Mouse (Mus musculus): ENCODE results near the gene Casp9. TPM values are rescaled to one million over a fixed set of nuclear protein-coding genes. Genes with fewer than 3 reads are reported as not detected.

Gene Casp9
- polyA plus RNA-seq, 1 experiment = 35.1 TPM

DNA sequence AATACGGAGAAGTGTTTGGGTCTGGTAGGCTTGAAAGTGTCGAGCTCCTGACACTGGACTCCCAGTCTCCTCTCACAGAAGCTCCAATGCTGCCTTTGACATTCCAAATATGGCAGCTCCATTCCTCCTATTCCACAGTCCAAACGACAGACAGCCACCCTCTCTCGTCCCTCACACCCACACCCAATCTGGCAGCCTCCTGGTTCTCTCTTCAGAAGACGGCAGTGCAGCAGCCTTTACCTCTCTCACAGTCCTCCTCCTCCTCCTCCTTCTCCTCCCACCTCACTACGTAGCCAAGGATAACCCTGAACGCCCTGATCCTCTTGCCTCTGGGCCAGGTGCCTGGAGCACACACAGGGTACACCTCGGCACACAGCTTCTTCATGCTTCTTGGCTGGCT is 13.6 kb upstream of the Casp9 start:
- Histone ChIP-seq H3K4me1 (ENCODE audit: control insufficient read depth, insufficient read depth, low read length) (peaks cover 16% of the 10 kb centered on the region), H3K4me3 (ENCODE audit: insufficient read depth, low read length) (no peak overlapping the region), H3K27ac (ENCODE audit: insufficient read depth, low read depth, low read length) (no peak overlapping the region)
- no peak for TF ChIP-seq POLR2A (IDR thresholded peaks at IDR 0.05; ENCODE audit: borderline replicate concordance, low read depth, low read length)
- no peak for TF ChIP-seq CTCF (IDR thresholded peaks at IDR 0.05; ENCODE audit: low read depth, low read length)

DNA sequence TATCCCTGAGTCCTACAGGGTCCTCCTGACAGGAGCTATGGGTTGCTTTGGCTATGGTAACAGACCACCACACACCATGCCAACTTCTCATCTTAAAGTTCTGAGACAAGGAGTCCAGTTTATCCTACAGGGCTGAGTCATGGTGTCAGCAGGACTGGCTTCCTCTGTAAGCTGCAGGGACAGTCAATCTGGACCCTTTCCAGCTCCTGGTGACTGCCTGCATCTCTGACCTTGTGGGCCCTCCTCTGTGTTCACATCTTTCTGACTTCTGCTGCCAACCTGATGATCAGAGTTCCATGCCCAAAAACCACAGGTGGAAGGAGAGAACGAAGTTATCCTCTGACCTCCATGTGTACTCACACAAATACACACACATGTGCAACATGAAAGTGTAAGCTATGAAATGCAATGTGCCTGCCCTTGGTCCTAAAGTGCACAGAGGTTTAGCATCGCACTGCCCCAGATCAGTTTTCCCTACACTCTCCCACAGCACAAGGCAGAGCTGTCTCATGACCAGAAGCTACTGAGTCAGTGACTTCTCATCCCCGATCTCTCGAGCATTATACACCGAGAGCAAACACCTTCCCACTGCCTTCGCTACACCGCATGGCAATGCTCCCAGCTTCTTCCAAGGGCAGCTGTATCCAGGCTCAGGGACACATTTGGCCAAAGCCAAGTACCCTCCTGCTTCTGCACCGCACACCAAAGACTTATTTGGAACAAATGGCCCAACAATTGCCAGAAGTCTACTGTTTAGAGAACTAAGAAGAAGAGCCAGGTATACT is 12.0 kb upstream of the Casp9 start:
- Histone ChIP-seq H3K4me1 (ENCODE audit: control insufficient read depth, insufficient read depth, low read length) (peaks cover 16% of the 10 kb centered on the region), H3K27ac (ENCODE audit: insufficient read depth, low read depth, low read length) (no peak overlapping the region), H3K4me3 (ENCODE audit: insufficient read depth, low read length) (no peak overlapping the region)
- TF ChIP-seq CTCF (IDR thresholded peaks at IDR 0.05; ENCODE audit: low read depth, low read length) (no peak), POLR2A (IDR thresholded peaks at IDR 0.05; ENCODE audit: borderline replicate concordance, low read depth, low read length) (no peak)

DNA sequence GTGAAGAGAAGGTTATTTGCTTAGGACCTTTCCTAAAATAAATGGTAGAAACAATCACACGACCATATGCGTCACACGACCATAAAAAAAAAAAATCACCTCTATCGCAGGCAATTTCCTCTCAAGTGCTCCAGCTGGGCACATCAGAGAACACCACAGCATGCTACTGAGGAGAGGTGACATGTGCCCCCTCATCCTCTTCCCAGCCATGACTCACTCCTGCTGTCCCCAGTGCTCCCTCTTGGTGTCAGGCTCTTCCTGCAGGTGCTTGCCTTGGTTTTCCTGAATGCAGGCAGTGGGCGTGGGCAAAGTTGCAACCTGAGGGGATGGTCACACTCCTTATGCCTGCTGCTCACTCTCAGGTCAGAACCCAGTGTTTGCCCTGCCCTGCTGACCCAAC is 8.6 kb upstream of the Casp9 start:
- no peak overlapping the region for H3K4me3 ChIP-seq (ENCODE audit: insufficient read depth, low read length)
- peaks cover 11% of the 10 kb centered on the region for H3K4me1 ChIP-seq (ENCODE audit: control insufficient read depth, insufficient read depth, low read length)
- TF ChIP-seq POLR2A (IDR thresholded peaks at IDR 0.05; ENCODE audit: borderline replicate concordance, low read depth, low read length) (no peak), CTCF (IDR thresholded peaks at IDR 0.05; ENCODE audit: low read depth, low read length) (no peak)
- H3K27ac ChIP-seq (ENCODE audit: insufficient read depth, low read depth, low read length) = no peak overlapping the region

DNA sequence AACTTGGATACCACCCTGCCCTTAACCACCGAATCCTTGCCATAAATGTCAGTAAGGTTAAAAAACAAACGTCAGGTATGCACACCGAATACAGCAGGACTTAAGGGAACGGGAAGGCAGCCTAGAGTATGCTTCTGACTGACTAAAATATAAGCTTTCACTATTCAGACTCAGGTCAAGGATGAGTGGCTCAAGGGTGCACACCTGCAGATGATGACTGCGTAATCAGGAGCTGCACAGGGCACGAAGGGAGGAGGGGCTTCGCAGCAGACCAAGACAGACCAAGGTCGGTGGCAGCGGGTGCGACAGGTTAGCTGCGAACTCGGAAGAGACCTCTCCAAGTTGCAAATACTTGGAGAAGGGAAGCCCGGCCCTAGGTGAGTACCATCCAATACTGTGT is 7.3 kb upstream of the Casp9 start:
- Histone ChIP-seq H3K4me1 (ENCODE audit: control insufficient read depth, insufficient read depth, low read length) (peaks cover 6% of the 10 kb centered on the region), H3K27ac (ENCODE audit: insufficient read depth, low read depth, low read length) (no peak overlapping the region), H3K4me3 (ENCODE audit: insufficient read depth, low read length) (no peak overlapping the region)
- TF ChIP-seq POLR2A (IDR thresholded peaks at IDR 0.05; ENCODE audit: borderline replicate concordance, low read depth, low read length) (no peak), CTCF (IDR thresholded peaks at IDR 0.05; ENCODE audit: low read depth, low read length) (no peak)

DNA sequence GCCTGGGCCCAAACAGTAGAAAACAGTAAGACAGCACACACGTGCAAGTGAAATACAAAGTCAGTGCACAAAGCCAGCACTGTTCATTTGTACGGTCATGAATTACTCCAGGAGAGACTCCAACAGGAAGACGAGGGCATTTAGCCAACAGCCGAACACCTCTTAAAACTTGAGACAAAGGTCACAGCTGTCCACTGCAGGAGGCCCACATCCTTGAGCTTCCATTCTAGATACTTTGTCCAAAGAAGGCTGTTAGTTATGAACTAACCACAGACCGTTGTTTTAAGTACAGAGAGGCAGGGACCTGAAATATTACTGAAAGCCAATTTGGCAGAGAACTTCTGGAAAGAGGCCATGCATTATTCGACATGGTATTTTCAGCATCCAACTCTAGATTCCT is 6.4 kb upstream of the Casp9 start:
- peaks cover 6% of the 10 kb centered on the region for H3K4me1 ChIP-seq (ENCODE audit: control insufficient read depth, insufficient read depth, low read length)

DNA sequence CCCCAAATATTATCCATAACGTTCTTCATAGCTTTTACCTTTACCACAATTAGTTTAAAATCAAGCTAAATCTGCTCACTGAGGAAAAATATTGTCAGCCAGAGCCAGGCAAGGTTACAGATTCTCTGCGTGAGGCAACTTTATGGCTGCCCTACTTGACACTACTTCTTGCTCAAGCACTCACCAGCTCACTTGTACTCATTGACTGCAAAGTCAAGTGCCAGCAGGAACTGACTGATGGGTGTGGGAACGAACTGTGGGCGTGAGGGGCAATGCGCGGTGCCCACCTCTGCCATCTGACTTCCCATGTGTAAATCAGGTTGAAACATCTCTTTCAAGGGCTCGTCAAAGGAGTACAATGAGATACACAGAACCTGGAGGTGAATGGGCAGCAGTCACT is 6.0 kb upstream of the Casp9 start:
- TF ChIP-seq POLR2A (IDR thresholded peaks at IDR 0.05; ENCODE audit: borderline replicate concordance, low read depth, low read length) = no peak
- no peak for TF ChIP-seq CTCF (IDR thresholded peaks at IDR 0.05; ENCODE audit: low read depth, low read length)
- Histone ChIP-seq H3K27ac (ENCODE audit: insufficient read depth, low read depth, low read length) (no peak overlapping the region), H3K4me3 (ENCODE audit: insufficient read depth, low read length) (no peak overlapping the region), H3K4me1 (ENCODE audit: control insufficient read depth, insufficient read depth, low read length) (peaks cover 10% of the 10 kb centered on the region)

More for the DNA sequence above, 6.4 kb upstream of the Casp9 start:
- Histone ChIP-seq H3K27ac (ENCODE audit: insufficient read depth, low read depth, low read length) (no peak overlapping the region), H3K4me3 (ENCODE audit: insufficient read depth, low read length) (no peak overlapping the region)
- TF ChIP-seq POLR2A (IDR thresholded peaks at IDR 0.05; ENCODE audit: borderline replicate concordance, low read depth, low read length) (no peak), CTCF (IDR thresholded peaks at IDR 0.05; ENCODE audit: low read depth, low read length) (no peak)

DNA sequence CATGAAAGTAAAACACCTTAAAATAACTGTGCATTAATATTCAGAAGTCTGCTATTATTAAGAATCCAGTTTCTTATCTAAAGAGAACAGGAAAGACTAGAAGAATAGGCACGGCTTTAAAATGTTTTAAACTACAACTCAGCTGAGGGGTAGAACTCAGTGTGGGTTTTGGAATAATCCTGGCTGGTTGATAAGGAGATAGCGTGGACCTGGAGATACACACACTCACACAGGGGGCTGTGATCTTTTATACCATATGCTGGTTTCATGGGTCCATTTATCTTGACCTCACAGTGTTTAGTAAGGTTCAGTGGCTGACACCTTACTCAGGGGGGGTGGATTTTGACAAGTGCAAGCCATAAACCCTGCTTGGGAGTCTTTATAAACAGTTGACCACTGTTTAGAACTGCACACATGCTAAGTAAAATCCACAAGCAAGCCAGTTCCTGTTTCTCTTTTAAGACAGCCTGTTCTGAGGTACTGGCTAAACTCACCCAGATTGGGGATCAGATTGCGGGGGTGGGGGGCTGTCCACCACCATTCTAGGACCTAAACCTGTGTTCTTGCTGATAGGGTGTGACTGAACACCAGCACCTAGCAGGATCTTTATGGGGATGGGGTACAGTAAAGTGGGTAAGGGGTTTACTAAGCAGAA is 3.7 kb upstream of the Casp9 start:
- TF ChIP-seq POLR2A (IDR thresholded peaks at IDR 0.05; ENCODE audit: borderline replicate concordance, low read depth, low read length) (no peak), CTCF (IDR thresholded peaks at IDR 0.05; ENCODE audit: low read depth, low read length) (no peak)
- H3K4me1 ChIP-seq (ENCODE audit: control insufficient read depth, insufficient read depth, low read length) = peaks cover 13% of the 10 kb centered on the region
- H3K27ac ChIP-seq (ENCODE audit: insufficient read depth, low read depth, low read length) = peak overlapping the region; percentile 78
- peak overlapping the region; percentile 75 for H3K4me3 ChIP-seq (ENCODE audit: insufficient read depth, low read length)

DNA sequence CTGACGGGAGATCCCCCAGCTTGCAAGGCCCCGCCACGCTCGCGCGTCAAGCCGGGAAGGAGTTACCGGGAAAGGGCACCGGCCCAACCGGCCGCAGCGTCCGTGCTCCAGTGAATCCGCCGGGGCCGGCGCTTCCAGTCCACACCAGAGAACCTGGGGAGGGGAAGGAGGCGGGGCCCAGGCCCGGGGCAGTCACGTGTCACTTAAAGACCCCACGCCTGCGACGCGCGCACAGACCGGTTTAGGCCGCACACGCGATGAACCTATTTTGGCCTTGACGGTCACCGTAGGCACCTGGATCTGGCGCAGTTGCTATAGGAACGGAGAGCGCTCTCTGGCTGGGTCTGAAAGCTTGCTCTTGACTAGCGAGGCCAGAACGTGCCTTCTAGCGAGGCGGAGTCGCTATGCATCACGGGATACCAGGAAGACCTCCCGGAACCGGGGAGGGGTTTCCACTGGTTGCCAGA is 2.9 kb upstream of the Casp9 start, which contains the start of gene Dnajc16:
Gene Dnajc16 (minus strand): TSS at position 408 of the 467 bp plus-strand sequence.
- Histone ChIP-seq H3K4me3 (ENCODE audit: insufficient read depth, low read length) (peak within 1 kb of the TSS; percentile 75), H3K27ac (ENCODE audit: insufficient read depth, low read depth, low read length) (peak within 1 kb of the TSS; percentile 78), H3K4me1 (ENCODE audit: control insufficient read depth, insufficient read depth, low read length) (peaks cover 22% of the 10 kb centered on the region)
- no peak for TF ChIP-seq POLR2A (IDR thresholded peaks at IDR 0.05; ENCODE audit: borderline replicate concordance, low read depth, low read length)
- no peak for TF ChIP-seq CTCF (IDR thresholded peaks at IDR 0.05; ENCODE audit: low read depth, low read length)

DNA sequence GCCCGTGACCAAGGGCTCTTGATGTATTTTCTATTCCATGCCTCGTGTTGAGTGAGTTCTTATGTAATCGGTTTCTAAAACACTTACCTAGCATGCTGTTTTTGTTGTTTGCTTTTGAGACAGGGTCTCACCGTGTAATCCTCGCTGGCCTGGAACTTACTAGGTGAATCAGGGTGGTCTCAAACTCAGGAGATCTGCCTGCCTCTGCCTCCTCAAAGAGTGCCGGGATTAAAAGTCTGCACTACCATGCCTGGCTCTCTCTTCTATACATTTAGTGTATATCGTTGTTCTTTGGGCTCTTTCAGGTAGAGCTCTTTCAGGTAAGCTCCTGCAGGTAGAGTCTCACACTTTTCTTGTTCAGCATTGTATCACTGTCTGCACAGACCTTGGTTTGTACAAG is 1.9 kb upstream of the Casp9 start:
- Histone ChIP-seq H3K27ac (ENCODE audit: insufficient read depth, low read depth, low read length) (no peak overlapping the region), H3K4me1 (ENCODE audit: control insufficient read depth, insufficient read depth, low read length) (peaks cover 29% of the 10 kb centered on the region), H3K4me3 (ENCODE audit: insufficient read depth, low read length) (no peak overlapping the region)
- no peak for TF ChIP-seq CTCF (IDR thresholded peaks at IDR 0.05; ENCODE audit: low read depth, low read length)
- TF ChIP-seq POLR2A (IDR thresholded peaks at IDR 0.05; ENCODE audit: borderline replicate concordance, low read depth, low read length) = no peak

DNA sequence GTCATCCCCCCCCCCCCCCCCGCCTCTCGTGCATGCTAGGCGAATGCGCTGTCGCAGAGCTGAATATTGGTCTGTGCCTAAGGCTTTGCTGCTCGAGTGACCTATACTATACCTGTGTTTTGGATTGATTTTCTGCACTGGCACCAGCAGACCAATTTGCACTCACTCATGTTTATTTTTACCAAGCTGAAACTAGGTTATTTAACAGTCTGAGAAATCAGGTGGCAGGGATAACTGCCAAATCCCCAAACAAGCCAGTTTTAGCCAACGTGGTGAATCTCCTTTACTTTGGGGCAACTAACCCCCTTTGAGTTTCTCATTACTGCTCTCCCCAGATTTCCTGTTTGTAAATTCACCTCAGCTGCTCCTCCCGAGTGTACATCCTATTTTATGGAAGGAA is 1.5 kb upstream of the Casp9 start:
- no peak overlapping the region for H3K27ac ChIP-seq (ENCODE audit: insufficient read depth, low read depth, low read length)
- H3K4me1 ChIP-seq (ENCODE audit: control insufficient read depth, insufficient read depth, low read length) = peaks cover 29% of the 10 kb centered on the region
- no peak overlapping the region for H3K4me3 ChIP-seq (ENCODE audit: insufficient read depth, low read length)
- TF ChIP-seq CTCF (IDR thresholded peaks at IDR 0.05; ENCODE audit: low read depth, low read length) = no peak
- no peak for TF ChIP-seq POLR2A (IDR thresholded peaks at IDR 0.05; ENCODE audit: borderline replicate concordance, low read depth, low read length)
